Mouse (Mus musculus): ENCODE results near the gene Parp4. TPM values are rescaled to one million over a fixed set of nuclear protein-coding genes. Genes with fewer than 3 reads are reported as not detected.
A peak's percentile ranks its signal among the peaks of the same experiment; 100 is the strongest.

Gene Parp4
- polyA plus RNA-seq, 1 experiment, result not detected

- Histone ChIP-seq H3K4me1 (ENCODE audit: control insufficient read depth, insufficient read depth, low read length) (no peaks in the 10 kb centered on the region), H3K27ac (ENCODE audit: insufficient read depth, low read depth, low read length) (no peak overlapping the region), H3K4me3 (ENCODE audit: insufficient read depth, low read depth, low read length) (no peak overlapping the region)
- no peak for TF ChIP-seq POLR2A (IDR thresholded peaks at IDR 0.05; ENCODE audit: insufficient read depth, low read depth, low read length)
- no peak for TF ChIP-seq CTCF (IDR thresholded peaks at IDR 0.05; ENCODE audit: insufficient read depth, low read depth, low read length)
- 95% methylated on average over 4 of the region's 4 CpGs for WGBS
Observed at GRCm38 (mm10) chr14:56569041-56569440, 6.4 kb upstream of the Parp4 start.

GRCm38 (mm10) chr14:56571310-56572093 lies 3.9 kb upstream of the Parp4 start:
- WGBS, result under 1% methylated on average over 59 of the region's 59 CpGs

GRCm38 (mm10) chr14:56572546-56572945 lies 2.9 kb upstream of the Parp4 start:
- 73% methylated on average over 2 of the region's 2 CpGs for WGBS

More at GRCm38 (mm10) chr14:56571310-56572093, 3.9 kb upstream of the Parp4 start:
- H3K27ac ChIP-seq (ENCODE audit: insufficient read depth, low read depth, low read length), result 0 out of 2 replicates have a peak overlapping the region, but pooled peaks have one; percentile 49
- no peak for TF ChIP-seq CTCF (IDR thresholded peaks at IDR 0.05; ENCODE audit: insufficient read depth, low read depth, low read length)
- peak; percentile 69; the same call in 1 of the 2 replicates for TF ChIP-seq POLR2A (IDR thresholded peaks at IDR 0.05; ENCODE audit: insufficient read depth, low read depth, low read length)
- peak overlapping the region; percentile 58 for H3K4me3 ChIP-seq (ENCODE audit: insufficient read depth, low read depth, low read length)
- no peaks in the 10 kb centered on the region for H3K4me1 ChIP-seq (ENCODE audit: control insufficient read depth, insufficient read depth, low read length)

GRCm38 (mm10) chr14:56575969-56576901 lies 816 bp downstream of the Parp4 start:
- Histone ChIP-seq H3K27ac (ENCODE audit: insufficient read depth, low read depth, low read length) (no peak overlapping the region), H3K4me1 (ENCODE audit: control insufficient read depth, insufficient read depth, low read length) (no peaks in the 10 kb centered on the region), H3K4me3 (ENCODE audit: insufficient read depth, low read depth, low read length) (no peak overlapping the region)
- no peak for TF ChIP-seq POLR2A (IDR thresholded peaks at IDR 0.05; ENCODE audit: insufficient read depth, low read depth, low read length)
- TF ChIP-seq CTCF (IDR thresholded peaks at IDR 0.05; ENCODE audit: insufficient read depth, low read depth, low read length), result no peak
- 75% methylated on average over 18 of the region's 18 CpGs for WGBS

More at GRCm38 (mm10) chr14:56572546-56572945, 2.9 kb upstream of the Parp4 start:
- no peak overlapping the region for H3K4me3 ChIP-seq (ENCODE audit: insufficient read depth, low read depth, low read length)
- no peaks in the 10 kb centered on the region for H3K4me1 ChIP-seq (ENCODE audit: control insufficient read depth, insufficient read depth, low read length)
- TF ChIP-seq CTCF (IDR thresholded peaks at IDR 0.05; ENCODE audit: insufficient read depth, low read depth, low read length) (no peak), POLR2A (IDR thresholded peaks at IDR 0.05; ENCODE audit: insufficient read depth, low read depth, low read length) (no peak)
- no peak overlapping the region for H3K27ac ChIP-seq (ENCODE audit: insufficient read depth, low read depth, low read length)

DNA sequence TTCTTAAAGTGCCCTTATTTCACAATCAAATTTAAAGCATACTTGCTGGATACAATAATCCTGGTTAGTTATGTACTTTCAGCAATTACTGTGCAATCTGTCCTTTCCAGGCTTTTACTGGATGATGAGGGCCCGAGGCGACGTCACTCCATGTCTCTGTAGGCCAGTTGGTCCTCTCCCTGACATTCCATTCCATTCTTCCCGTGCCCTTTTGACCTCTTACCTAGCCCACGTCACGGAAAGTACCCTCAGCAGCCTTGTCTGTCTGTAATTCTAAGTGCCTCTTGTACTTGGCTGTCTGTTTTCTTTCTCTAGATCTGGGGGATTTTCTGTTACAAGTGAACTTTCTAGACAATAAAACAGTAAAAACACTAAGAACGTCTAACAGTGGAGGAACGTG lies 3.6 kb downstream of the Parp4 start:
- Histone ChIP-seq H3K4me3 (ENCODE audit: insufficient read depth, low read depth, low read length) (no peak overlapping the region), H3K27ac (ENCODE audit: insufficient read depth, low read depth, low read length) (no peak overlapping the region), H3K4me1 (ENCODE audit: control insufficient read depth, insufficient read depth, low read length) (no peaks in the 10 kb centered on the region)
- 74% methylated on average over 8 of the region's 8 CpGs for WGBS
- TF ChIP-seq POLR2A (IDR thresholded peaks at IDR 0.05; ENCODE audit: insufficient read depth, low read depth, low read length) (no peak), CTCF (IDR thresholded peaks at IDR 0.05; ENCODE audit: insufficient read depth, low read depth, low read length) (no peak)

GRCm38 (mm10) chr14:56581117-56581516 lies 5.7 kb downstream of the Parp4 start:
- H3K27ac ChIP-seq (ENCODE audit: insufficient read depth, low read depth, low read length), result no peak overlapping the region
- no peak overlapping the region for H3K4me3 ChIP-seq (ENCODE audit: insufficient read depth, low read depth, low read length)
- WGBS, result 73% methylated on average over 5 of the region's 5 CpGs
- no peak for TF ChIP-seq POLR2A (IDR thresholded peaks at IDR 0.05; ENCODE audit: insufficient read depth, low read depth, low read length)
- H3K4me1 ChIP-seq (ENCODE audit: control insufficient read depth, insufficient read depth, low read length), result no peaks in the 10 kb centered on the region

DNA sequence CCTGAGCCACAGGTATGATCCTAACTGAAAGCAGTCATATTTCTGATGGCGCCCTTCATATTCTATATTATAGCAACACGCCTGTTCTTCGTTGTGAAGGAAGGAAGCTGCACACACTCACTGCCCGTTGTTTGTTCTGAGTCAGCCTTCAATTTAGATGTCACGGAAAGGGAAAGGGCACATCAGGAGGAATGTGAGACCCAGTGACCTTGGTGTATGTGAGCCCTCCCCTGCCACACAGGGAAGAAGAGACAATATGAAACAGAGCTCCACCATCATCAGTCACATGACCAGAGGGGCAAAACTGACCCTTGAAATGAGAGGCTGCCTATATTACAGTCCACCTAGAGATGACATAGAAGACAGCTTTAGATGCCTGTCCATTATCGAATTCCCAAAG lies 6.9 kb downstream of the Parp4 start:
- H3K27ac ChIP-seq (ENCODE audit: insufficient read depth, low read depth, low read length), result no peak overlapping the region
- H3K4me3 ChIP-seq (ENCODE audit: insufficient read depth, low read depth, low read length), result no peak overlapping the region
- no peaks in the 10 kb centered on the region for H3K4me1 ChIP-seq (ENCODE audit: control insufficient read depth, insufficient read depth, low read length)
- TF ChIP-seq POLR2A (IDR thresholded peaks at IDR 0.05; ENCODE audit: insufficient read depth, low read depth, low read length) (no peak), CTCF (IDR thresholded peaks at IDR 0.05; ENCODE audit: insufficient read depth, low read depth, low read length) (no peak)
- WGBS, result 94% methylated on average over 6 of the region's 6 CpGs

DNA sequence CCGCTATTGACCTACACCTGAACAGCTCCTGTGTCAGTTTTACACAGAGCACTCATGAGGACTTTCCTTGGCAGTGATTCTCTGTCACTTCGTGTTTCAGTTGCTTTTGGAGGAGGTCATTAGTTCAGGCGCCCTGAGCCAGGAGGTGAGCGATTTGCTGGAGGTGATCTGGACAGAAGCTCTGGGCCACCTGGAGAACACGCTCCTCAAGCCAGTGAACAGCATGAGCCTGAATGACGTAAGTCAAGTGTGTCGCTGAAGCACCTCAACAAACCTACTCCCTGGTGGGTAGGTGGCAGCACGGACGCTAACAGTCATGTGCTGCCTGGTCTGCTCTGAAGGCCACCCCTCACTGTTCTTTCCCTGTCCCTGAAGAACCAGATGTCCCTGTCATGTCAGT lies 16.8 kb downstream of the Parp4 start:
- Histone ChIP-seq H3K4me3 (ENCODE audit: insufficient read depth, low read depth, low read length) (no peak overlapping the region), H3K27ac (ENCODE audit: insufficient read depth, low read depth, low read length) (no peak overlapping the region), H3K4me1 (ENCODE audit: control insufficient read depth, insufficient read depth, low read length) (peaks cover 2% of the 10 kb centered on the region)
- WGBS, result 95% methylated on average over 9 of the region's 9 CpGs
- TF ChIP-seq POLR2A (IDR thresholded peaks at IDR 0.05; ENCODE audit: insufficient read depth, low read depth, low read length), result no peak
- TF ChIP-seq CTCF (IDR thresholded peaks at IDR 0.05; ENCODE audit: insufficient read depth, low read depth, low read length), result no peak

DNA sequence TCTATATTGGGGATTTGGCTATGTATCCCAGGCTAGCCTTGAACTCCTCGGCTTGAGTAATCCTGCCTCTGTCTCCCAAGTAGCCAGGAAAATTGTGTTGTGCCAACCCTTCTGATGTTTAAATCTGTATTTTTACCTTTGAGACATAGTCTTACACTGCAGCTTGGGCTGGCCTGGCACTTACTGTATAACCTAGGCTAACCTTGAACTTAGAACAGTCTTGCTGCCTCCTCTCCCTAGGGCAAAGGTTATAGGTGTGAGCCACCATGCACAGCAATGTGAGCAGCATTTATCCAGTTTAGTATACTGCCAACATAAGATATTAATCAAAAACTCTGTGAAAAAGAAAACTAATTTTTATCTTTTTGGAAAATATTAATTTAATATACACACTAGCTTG lies 19.4 kb downstream of the Parp4 start:
- TF ChIP-seq POLR2A (IDR thresholded peaks at IDR 0.05; ENCODE audit: insufficient read depth, low read depth, low read length), result no peak
- no peak for TF ChIP-seq CTCF (IDR thresholded peaks at IDR 0.05; ENCODE audit: insufficient read depth, low read depth, low read length)
- Histone ChIP-seq H3K27ac (ENCODE audit: insufficient read depth, low read depth, low read length) (no peak overlapping the region), H3K4me3 (ENCODE audit: insufficient read depth, low read depth, low read length) (no peak overlapping the region), H3K4me1 (ENCODE audit: control insufficient read depth, insufficient read depth, low read length) (no peaks in the 10 kb centered on the region)
- WGBS, result 94% methylated on average over 1 of the region's 1 CpGs

All from olfactory bulb, adult 2 months (tissue).